Mouse (Mus musculus) cerebellum, postnatal 4 days (tissue): Measurements from ENCODE around the gene Evi5.

Experiments used
- DNase-seq, 2 experiments: peaks; one replicate each; pipeline ENCODE4 v3.0.0; 2022; ENCODE audit warnings: low spot score in 2 of 2, mixed read lengths in 1 of 2

The Evi5 gene

GRCm38 (mm10) chr5:107873330-107873729 lies 1.6 kb downstream of the Evi5 start:
- DNase-seq, result no peak

- DNase-seq, result no peak
These were observed 5.2 kb downstream of the Evi5 start for GRCm38 (mm10) chr5:107869701-107870100.

- peak; percentile 81 to 88 for DNase-seq
These were observed 5.9 kb downstream of the Evi5 start for GRCm38 (mm10) chr5:107868905-107869424.

- peak; percentile 29 to 44 for DNase-seq
These were observed 6.7 kb downstream of the Evi5 start for GRCm38 (mm10) chr5:107867970-107868904.

GRCm38 (mm10) chr5:107866127-107867126 lies 8.5 kb downstream of the Evi5 start:
- DNase-seq, result no peak

GRCm38 (mm10) chr5:107863971-107864370 lies 10.9 kb downstream of the Evi5 start:
- no peak for DNase-seq

GRCm38 (mm10) chr5:107858963-107859362 lies 15.9 kb downstream of the Evi5 start:
- DNase-seq, result no peak

GRCm38 (mm10) chr5:107855546-107855945 lies 19.4 kb downstream of the Evi5 start:
- DNase-seq, result no peak

- no peak for DNase-seq
These were observed 20.4 kb downstream of the Evi5 start for GRCm38 (mm10) chr5:107854556-107854955.

GRCm38 (mm10) chr5:107853807-107854206 lies 21.1 kb downstream of the Evi5 start:
- peak in 1 of 2 experiments; percentile 7 for DNase-seq

GRCm38 (mm10) chr5:107848964-107849363 lies 25.9 kb downstream of the Evi5 start:
- DNase-seq, result no peak

GRCm38 (mm10) chr5:107847817-107848216 lies 27.1 kb downstream of the Evi5 start:
- no peak for DNase-seq

- peak in 1 of 2 experiments; percentile 39 for DNase-seq
These were observed 27.6 kb downstream of the Evi5 start for GRCm38 (mm10) chr5:107847349-107847748.

GRCm38 (mm10) chr5:107840549-107841238 lies 34.2 kb downstream of the Evi5 start:
- DNase-seq, result no peak

GRCm38 (mm10) chr5:107838891-107839644 lies 35.8 kb downstream of the Evi5 start:
- no peak for DNase-seq

GRCm38 (mm10) chr5:107834287-107834686 lies 40.6 kb downstream of the Evi5 start:
- no peak for DNase-seq

GRCm38 (mm10) chr5:107831351-107831750 lies 43.6 kb downstream of the Evi5 start:
- no peak for DNase-seq

GRCm38 (mm10) chr5:107829998-107830560 lies 44.8 kb downstream of the Evi5 start, which contains the start of gene Ube2d2b:
Ube2d2b (plus strand) TSS chr5:107830099.
- no peak for DNase-seq

GRCm38 (mm10) chr5:107822521-107822920 lies 52.4 kb downstream of the Evi5 start:
- no peak for DNase-seq

- DNase-seq, result no peak
These were observed 60.3 kb downstream of the Evi5 start for GRCm38 (mm10) chr5:107814651-107815050.
